Mouse (Mus musculus) MEL (cell line): ENCODE data around the gene Spem2. TPM values are rescaled to one million over a fixed set of nuclear protein-coding genes. Genes with fewer than 3 reads are reported as not detected.

Experiments
- DNase-seq: peaks from one replicate; pipeline ENCODE4 v3.0.0; 2011; ENCODE audit warnings: low read depth, low spot score
- H3K27ac ChIP-seq: 2 replicates; pipeline ENCODE4 v1.5.1; 2012; ENCODE audit warnings: low read depth, mild to moderate bottlenecking, control low read depth, low read length, moderate library complexity; ENCODE audit not compliant: control insufficient read depth
- H3K27me3 ChIP-seq, 2 experiments: fragments of 150-350 bp in 1 of 2; sonication (generic) in 1 of 2; 2 replicates each; pipeline ENCODE4 v1.6.1; 2012; ENCODE audit warnings: low read length in 2 of 2, mild to moderate bottlenecking in 2 of 2, improper control_type of control experiment in 1 of 2, moderate library complexity in 1 of 2; ENCODE audit not compliant: insufficient read depth in 2 of 2, control insufficient read depth in 1 of 2
- H3K36me3 ChIP-seq, 2 experiments: 2 replicates each; pipeline ENCODE4 v1.6.1; 2012 to 2014; ENCODE audit warnings: low read length in 2 of 2, improper control_type of control experiment in 1 of 2, inconsistent platforms in 1 of 2, mild to moderate bottlenecking in 1 of 2; ENCODE audit not compliant: insufficient read depth in 2 of 2, control insufficient read depth in 1 of 2
- H3K4me1 ChIP-seq, 2 experiments: fragments of 150-350 bp in 1 of 2; sonication (generic) in 1 of 2; 2 replicates each; pipeline ENCODE4 v1.6.1; 2012; ENCODE audit warnings: low read length in 2 of 2, improper control_type of control experiment in 1 of 2, mild to moderate bottlenecking in 1 of 2; ENCODE audit not compliant: insufficient read depth in 2 of 2, control insufficient read depth in 1 of 2
- H3K4me3 ChIP-seq, 2 experiments: fragments of 150-350 bp in 1 of 2; sonication (generic) in 1 of 2; 2 replicates each; pipeline ENCODE4 v1.5.1; 2012; ENCODE audit warnings: low read depth in 2 of 2, low read length in 2 of 2, mild to moderate bottlenecking in 2 of 2, moderate library complexity in 2 of 2, control low read depth in 1 of 2, improper control_type of control experiment in 1 of 2; ENCODE audit not compliant: control insufficient read depth in 1 of 2, insufficient read depth in 1 of 2
- H3K79me2 ChIP-seq: 2 replicates; pipeline ENCODE4 v1.6.1; 2012; ENCODE audit warnings: mild to moderate bottlenecking, low read length, moderate library complexity; ENCODE audit not compliant: control insufficient read depth, poor library complexity, insufficient read depth
- H3K9ac ChIP-seq: 2 replicates; pipeline ENCODE4 v1.6.1; 2012; ENCODE audit warnings: low read depth, mild to moderate bottlenecking, control low read depth, low read length, moderate library complexity; ENCODE audit not compliant: control insufficient read depth, poor library complexity, severe bottlenecking
- H3K9me3 ChIP-seq: fragments of 150-350 bp; sonication (generic); replicated peaks from 2 replicates; pipeline ENCODE4 v1.6.1; 2012; ENCODE audit warnings: mild to moderate bottlenecking, low read length, improper control_type of control experiment, moderate library complexity; ENCODE audit not compliant: insufficient read depth
- CHD1 ChIP-seq: IDR thresholded peaks from 2 replicates; pipeline ENCODE4 v1.6.1; 2012; ENCODE audit warnings: low read depth, mild to moderate bottlenecking, inconsistent platforms, low read length, improper control_type of control experiment
- CTCF ChIP-seq, 3 experiments: IDR thresholded peaks in 2 of 3; conservative IDR thresholded peaks in 1 of 3; 2 replicates each; pipeline ENCODE4 v1.5.1; 2011 to 2012; ENCODE audit warnings: low read length in 3 of 3, low read depth in 2 of 3, mild to moderate bottlenecking in 2 of 3, improper control_type of control experiment in 1 of 3, inconsistent platforms in 1 of 3, mixed read lengths in 1 of 3, moderate library complexity in 1 of 3; ENCODE audit not compliant: control insufficient read depth in 1 of 3, insufficient read depth in 1 of 3, poor library complexity in 1 of 3, severe bottlenecking in 1 of 3
- E2F4 ChIP-seq: IDR thresholded peaks from 2 replicates; pipeline ENCODE4 v1.6.1; 2011; ENCODE audit warnings: low read depth, low read length, improper control_type of control experiment, borderline replicate concordance
- ELF1 ChIP-seq: IDR thresholded peaks from 2 replicates; pipeline ENCODE4 v1.6.1; 2014; ENCODE audit warnings: low read depth, mild to moderate bottlenecking, inconsistent platforms, low read length, improper control_type of control experiment, moderate library complexity
- EP300 ChIP-seq, 2 experiments: IDR thresholded peaks; 2 replicates each; pipeline ENCODE4 v1.6.1; 2011; ENCODE audit warnings: improper control_type of control experiment in 2 of 2, low read length in 2 of 2, low read depth in 1 of 2, mild to moderate bottlenecking in 1 of 2
- GATA1 ChIP-seq: IDR thresholded peaks from 2 replicates; pipeline ENCODE4 v1.6.1; 2011; ENCODE audit warnings: low read depth, low read length, improper control_type of control experiment
- JUND ChIP-seq: IDR thresholded peaks from 2 replicates; pipeline ENCODE4 v1.6.1; 2011; ENCODE audit warnings: low read depth, mild to moderate bottlenecking, improper control_type of control experiment, low read length
- MXI1 ChIP-seq: IDR thresholded peaks from 2 replicates; pipeline ENCODE4 v1.6.1; 2011; ENCODE audit warnings: mild to moderate bottlenecking, low read depth, low read length, improper control_type of control experiment
- MYC ChIP-seq: IDR thresholded peaks from 2 replicates; pipeline ENCODE4 v1.6.1; 2011; ENCODE audit warnings: low read depth, mild to moderate bottlenecking, low read length, improper control_type of control experiment, moderate library complexity
- POLR2A ChIP-seq, 2 experiments: IDR thresholded peaks; 2 replicates each; pipeline ENCODE4 v1.6.1; 2011 to 2012; ENCODE audit warnings: low read length in 2 of 2, mild to moderate bottlenecking in 2 of 2, control low read depth in 1 of 2, improper control_type of control experiment in 1 of 2, low read depth in 1 of 2, moderate library complexity in 1 of 2; ENCODE audit not compliant: control insufficient read depth in 1 of 2, insufficient read depth in 1 of 2, poor library complexity in 1 of 2
- POLR2AphosphoS2 ChIP-seq: IDR thresholded peaks from 2 replicates; pipeline ENCODE4 v1.6.1; 2011; ENCODE audit warnings: low read length, improper control_type of control experiment
- POLR2AphosphoS5 ChIP-seq: IDR thresholded peaks from 2 replicates; pipeline ENCODE4 v1.6.1; 2012; ENCODE audit warnings: low read depth, borderline replicate concordance, mild to moderate bottlenecking, inconsistent platforms, low read length, moderate library complexity, mixed read lengths
- RCOR1 ChIP-seq: IDR thresholded peaks from 2 replicates; pipeline ENCODE4 v1.6.1; 2012; ENCODE audit warnings: low read depth, mild to moderate bottlenecking, inconsistent platforms, low read length, improper control_type of control experiment
- TAL1 ChIP-seq: IDR thresholded peaks from 2 replicates; pipeline ENCODE4 v1.6.1; 2012; ENCODE audit warnings: mild to moderate bottlenecking, inconsistent platforms, low read length, moderate library complexity, mixed read lengths
- UBTF ChIP-seq: IDR thresholded peaks from 2 replicates; pipeline ENCODE4 v1.6.1; 2012; ENCODE audit warnings: low read depth, mild to moderate bottlenecking, inconsistent platforms, low read length, improper control_type of control experiment, moderate library complexity, borderline replicate concordance; ENCODE audit not compliant: insufficient read depth
- USF2 ChIP-seq, 2 experiments: IDR thresholded peaks; 2 replicates each; pipeline ENCODE4 v1.6.1; 2011 to 2012; ENCODE audit warnings: improper control_type of control experiment in 2 of 2, low read length in 2 of 2, borderline replicate concordance in 1 of 2, inconsistent platforms in 1 of 2, low read depth in 1 of 2, mild to moderate bottlenecking in 1 of 2; ENCODE audit not compliant: insufficient read depth in 1 of 2
- ZC3H11A ChIP-seq: IDR thresholded peaks from 2 replicates; pipeline ENCODE4 v1.6.1; 2012; ENCODE audit warnings: low read depth, mild to moderate bottlenecking, inconsistent platforms, low read length, improper control_type of control experiment
- polyA plus RNA-seq, 2 experiments: library from polyadenylated mRNA; stranded (reverse) in 1 of 2; unstranded in 1 of 2; fragments of >175 nt in 1 of 2; fragments of >200 nt in 1 of 2; gene quantifications; 2 replicates each; pipeline versions ENCODE4 v1.2.1 to v1.2.4; 2012; ENCODE audit warnings: low replicate concordance in 2 of 2, low read depth in 1 of 2; ENCODE audit not compliant: insufficient read length in 2 of 2, insufficient read depth in 1 of 2, missing spikeins in 1 of 2
- total RNA-seq: library from RNA; depleted of rRNA; stranded (reverse); fragments of 300-350 nt; gene quantifications from 2 replicates; pipeline ENCODE4 v1.2.3, GENCODE M21; 2012

Gene Spem2
- total and polyA plus RNA-seq, 3 experiments: not detected

- H3K36me3 ChIP-seq: no peaks in the 10 kb centered on the region
- DNase-seq: no peak
These were observed 40.6 kb downstream of the Spem2 start for GRCm38 (mm10) chr11:69777504-69778257.

GRCm38 (mm10) chr11:69776488-69776887 lies 41.8 kb downstream of the Spem2 start:
- H3K4me1 ChIP-seq: no peaks in the 10 kb centered on the region
- no peaks in the 10 kb centered on the region for H3K9me3 ChIP-seq
- H3K4me3 ChIP-seq: no peak overlapping the region
- no peak overlapping the region for H3K9ac ChIP-seq
- H3K27me3 ChIP-seq: no peaks in the 10 kb centered on the region
- no peak for TF ChIP-seq MYC
- no peak overlapping the region for H3K27ac ChIP-seq
- DNase-seq: no peak
- no peaks in the 10 kb centered on the region for H3K36me3 ChIP-seq
- H3K79me2 ChIP-seq: no peaks in the 10 kb centered on the region

More at GRCm38 (mm10) chr11:69777504-69778257, 40.6 kb downstream of the Spem2 start:
- no peaks in the 10 kb centered on the region for H3K9me3 ChIP-seq
- H3K4me1 ChIP-seq: no peaks in the 10 kb centered on the region
- H3K27ac ChIP-seq: no peak overlapping the region
- no peak for TF ChIP-seq CTCF (IDR thresholded peaks at IDR 0.05 in 2 of 3, conservative IDR thresholded peaks at IDR 0.05 in 1 of 3; ENCODE audit: control insufficient read depth in 1 of 3, insufficient read depth in 1 of 3, low read depth in 2 of 3, low read length in 3 of 3, poor library complexity in 1 of 3, severe bottlenecking in 1 of 3)
- no peak for TF ChIP-seq ZC3H11A
- no peak for TF ChIP-seq E2F4
- TF ChIP-seq JUND: no peak
- no peak for TF ChIP-seq TAL1
- TF ChIP-seq ELF1: no peak
- no peak for TF ChIP-seq POLR2AphosphoS2
- TF ChIP-seq USF2 (IDR thresholded peaks at IDR 0.05; ENCODE audit: borderline replicate concordance in 1 of 2, insufficient read depth in 1 of 2, low read depth in 1 of 2, low read length in 2 of 2): no peak
- no peak for TF ChIP-seq POLR2A (IDR thresholded peaks at IDR 0.05; ENCODE audit: control insufficient read depth in 1 of 2, insufficient read depth in 1 of 2, low read depth in 1 of 2, low read length in 2 of 2, poor library complexity in 1 of 2)
- TF ChIP-seq EP300 (IDR thresholded peaks at IDR 0.05; ENCODE audit: low read depth in 1 of 2, low read length in 2 of 2): no peak
- TF ChIP-seq UBTF: no peak
- no peak for TF ChIP-seq MXI1
- TF ChIP-seq CHD1: no peak
- no peak for TF ChIP-seq POLR2AphosphoS5
- no peak for TF ChIP-seq RCOR1
- TF ChIP-seq GATA1: no peak
- no peak for TF ChIP-seq MYC
- H3K27me3 ChIP-seq: no peaks in the 10 kb centered on the region
- H3K79me2 ChIP-seq: no peaks in the 10 kb centered on the region
- H3K9ac ChIP-seq: no peak overlapping the region
- H3K4me3 ChIP-seq: no peak overlapping the region
